In the genomic region with DNA sequence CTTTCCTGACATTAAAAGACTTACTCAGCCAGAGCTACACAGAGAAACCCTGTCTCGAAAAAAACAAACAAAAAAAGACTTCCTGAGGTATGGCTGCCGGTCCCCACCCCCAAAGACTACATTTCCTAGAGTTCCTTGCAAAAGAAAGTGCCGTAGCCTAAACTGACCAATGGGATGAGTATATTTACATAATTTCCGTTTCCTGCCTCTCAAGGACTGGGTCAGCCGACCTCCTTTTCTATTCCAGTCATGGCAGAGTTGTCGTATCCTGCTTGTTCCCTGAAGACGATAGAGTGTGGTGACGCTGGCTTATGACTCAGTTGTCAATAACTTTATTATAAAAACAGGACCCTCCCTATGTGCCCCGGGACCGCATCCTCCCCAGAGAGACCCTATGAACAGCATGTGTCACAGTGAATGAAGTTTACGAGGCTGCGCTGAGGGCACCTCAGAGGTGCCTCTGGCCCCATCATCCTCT, we compare ENCODE assay signal across 8 mouse cellular contexts. TPM values are rescaled to one million over a fixed set of nuclear protein-coding genes. Genes with fewer than 3 reads are reported as not detected.
DNase-seq lines count a peak whose midpoint lies in the region; ATAC-seq and TF ChIP-seq lines count a peak whose summit lies in the region.

No protein-coding gene starts in this region.

- peak overlapping the region; percentile 54 for H3K4me2 ChIP-seq in limb, embryonic 15.5 days
- peak overlapping the region; percentile 73 for H3K4me2 ChIP-seq in midbrain, embryonic 15.5 days

- no peak for TF ChIP-seq CTCF in spleen, adult 2 months (IDR thresholded peaks at IDR 0.05; ENCODE audit: extremely low read depth, insufficient read depth, insufficient read length, insufficient replicate concordance)
- TF ChIP-seq CTCF in testis, adult 2 months (IDR thresholded peaks at IDR 0.05; ENCODE audit: control insufficient read depth, insufficient read depth, insufficient replicate concordance, low read depth, low read length), result no peak

- H3K4me1 ChIP-seq in spleen, adult 2 months (ENCODE audit: control insufficient read depth, insufficient read depth, insufficient read length), result peaks cover 19% of the 10 kb centered on the region; the same call in 1 of the 2 replicates
- peaks cover 21% of the 10 kb centered on the region for H3K4me1 ChIP-seq in limb, embryonic 15.5 days
- peaks cover 12% of the 10 kb centered on the region for H3K4me1 ChIP-seq in midbrain, embryonic 15.5 days
- H3K4me1 ChIP-seq in testis, adult 2 months (ENCODE audit: control insufficient read depth, insufficient read depth, low read length), result no peaks in the 10 kb centered on the region

- peak overlapping the region; percentile 78 for H3K27ac ChIP-seq in spleen, adult 2 months (ENCODE audit: insufficient read depth, low read length)
- H3K27ac ChIP-seq in limb, embryonic 15.5 days, result peak overlapping the region; percentile 83
- H3K27ac ChIP-seq in midbrain, embryonic 15.5 days, result peak overlapping the region; percentile 81
- peak overlapping the region; percentile 26; the same call in 1 of the 2 replicates for H3K27ac ChIP-seq in testis, adult 2 months (ENCODE audit: control insufficient read depth, insufficient read depth, low read depth, low read length)

- 14% methylated on average over 12 of the region's 12 CpGs for WGBS in spleen, adult 2 months
- WGBS in limb, embryonic 15.5 days, result 23% methylated on average over 12 of the region's 12 CpGs
- 22% methylated on average over 12 of the region's 12 CpGs for WGBS in midbrain, embryonic 15.5 days

- peaks cover 17% of the 10 kb centered on the region for H3K36me3 ChIP-seq in spleen, adult 2 months (ENCODE audit: control insufficient read depth, insufficient read depth, low read length)
- H3K36me3 ChIP-seq in limb, embryonic 15.5 days, result peaks cover 42% of the 10 kb centered on the region
- H3K36me3 ChIP-seq in midbrain, embryonic 15.5 days (replicated peaks), result 0 out of 2 replicates have a peak, but pooled peaks cover 4% of the 10 kb centered on the region
- no peaks in the 10 kb centered on the region for H3K36me3 ChIP-seq in testis, adult 2 months (ENCODE audit: control insufficient read depth, insufficient read depth, low read length)

- peak; percentile 79 for ATAC-seq in limb, embryonic 15.5 days (ENCODE audit: insufficient number of reproducible peaks, low FRiP score, low TSS enrichment, low read depth)
- ATAC-seq in midbrain, embryonic 15.5 days (replicated peaks), result peak; percentile 88

- no peaks in the 10 kb centered on the region for H3K27me3 ChIP-seq in spleen, adult 2 months (ENCODE audit: control insufficient read depth, insufficient read depth, low read length)
- H3K27me3 ChIP-seq in limb, embryonic 15.5 days, result no peaks in the 10 kb centered on the region
- H3K27me3 ChIP-seq in midbrain, embryonic 15.5 days (replicated peaks), result no peaks in the 10 kb centered on the region
- H3K27me3 ChIP-seq in testis, adult 2 months (ENCODE audit: control insufficient read depth, insufficient read depth, low read length), result no peaks in the 10 kb centered on the region

- peak overlapping the region; percentile 46 for H3K4me3 ChIP-seq in spleen, adult 2 months (ENCODE audit: extremely low read depth, insufficient read depth, insufficient read length)
- peak overlapping the region; percentile 39 for H3K4me3 ChIP-seq in limb, embryonic 15.5 days
- H3K4me3 ChIP-seq in midbrain, embryonic 15.5 days, result peak overlapping the region; percentile 40
- H3K4me3 ChIP-seq in testis, adult 2 months (ENCODE audit: control insufficient read depth, low read depth, low read length), result no peak overlapping the region

- DNase-seq in spleen, adult 2 months (ENCODE audit: low read depth in 1 of 2, low spot score in 2 of 2), result peak; percentile 51 to 74
- no peak for DNase-seq in spleen, postnatal 14 days (ENCODE audit: low spot score in 2 of 2)
- peak; percentile 66 to 76 for DNase-seq in cerebellum, postnatal 25 days
- DNase-seq in heart, adult 8-10 months (ENCODE audit: low spot score), result peak; percentile 86
- peak; percentile 68 to 81 for DNase-seq in kidney, adult 8-10 months

- peak; percentile 55; the same call in 1 of the 2 replicates for TF ChIP-seq POLR2A in spleen, adult 2 months (IDR thresholded peaks at IDR 0.05; ENCODE audit: low read depth, low read length)
- no peak for TF ChIP-seq POLR2A in testis, adult 2 months (IDR thresholded peaks at IDR 0.05; ENCODE audit: control insufficient read depth, low read depth, low read length)

- H3K9me3 ChIP-seq in limb, embryonic 15.5 days, result no peaks in the 10 kb centered on the region
- no peaks in the 10 kb centered on the region for H3K9me3 ChIP-seq in midbrain, embryonic 15.5 days

- H3K9ac ChIP-seq in limb, embryonic 15.5 days, result peak overlapping the region; percentile 29; the same call in 1 of the 2 replicates
- H3K9ac ChIP-seq in midbrain, embryonic 15.5 days, result peak overlapping the region; percentile 41

RNA-seq across cellular contexts. Expression of gene Ticam1, which starts 7.4 kb away (rescaled TPM):
- 20.5 and 21.6 TPM in 2 replicates for polyA plus RNA-seq in spleen, adult 2 months (2012; rRNA removed)
- total RNA-seq in heart, adult 8-10 months (2022), result 1 to 10 TPM; 6.9 to 9.5 (median 8.1) TPM
- polyA plus RNA-seq in limb, embryonic 15.5 days (2015; fragmentation: Nextera tagmentation; extraction: Ambion mirVana), result 7.1 and 8.6 TPM in 2 replicates
- 1.2 and 1.5 TPM in 2 replicates for polyA plus RNA-seq in midbrain, embryonic 15.5 days (2015; fragmentation: Nextera tagmentation; extraction: Ambion mirVana)
- 3.4 and 3.7 TPM in 2 replicates for polyA plus RNA-seq in testis, adult 2 months (2012; rRNA removed)

RNA-seq across cellular contexts. Expression of gene Fem1a, which starts 12.6 kb away (rescaled TPM):
- 21.1 and 29.0 TPM in 2 replicates for polyA plus RNA-seq in spleen, adult 2 months (2012; rRNA removed)
- total RNA-seq in heart, adult 8-10 months (2022), result 100 to 1,000 TPM; 113 to 131 (median 128) TPM
- 14.9 and 19.7 TPM in 2 replicates for polyA plus RNA-seq in limb, embryonic 15.5 days (2015; fragmentation: Nextera tagmentation; extraction: Ambion mirVana)
- polyA plus RNA-seq in midbrain, embryonic 15.5 days (2015; fragmentation: Nextera tagmentation; extraction: Ambion mirVana), result 20.1 and 20.5 TPM in 2 replicates
- 5.7 and 7.0 TPM in 2 replicates for polyA plus RNA-seq in testis, adult 2 months (2012; rRNA removed)

RNA-seq across cellular contexts. Expression of gene Plin3, which starts 23.5 kb away (rescaled TPM):
- 13.4 and 17.3 TPM in 2 replicates for polyA plus RNA-seq in spleen, adult 2 months (2012; rRNA removed)
- total RNA-seq in heart, adult 8-10 months (2022), result 100 to 1,000 TPM; 172 to 233 (median 219) TPM
- 94.2 and 114 TPM in 2 replicates for polyA plus RNA-seq in limb, embryonic 15.5 days (2015; fragmentation: Nextera tagmentation; extraction: Ambion mirVana)
- polyA plus RNA-seq in midbrain, embryonic 15.5 days (2015; fragmentation: Nextera tagmentation; extraction: Ambion mirVana), result 12.0 and 13.3 TPM in 2 replicates
- 21.9 and 22.3 TPM in 2 replicates for polyA plus RNA-seq in testis, adult 2 months (2012; rRNA removed)

RNA-seq across cellular contexts. Expression of gene Arrdc5, which starts 30.9 kb away (rescaled TPM):
- 0.12 TPM in 1 of 2 replicates, not detected in the other for polyA plus RNA-seq in spleen, adult 2 months (2012; rRNA removed)
- under 1 TPM in 1 of 4 experiments, not detected in 3; 0.41 TPM for total RNA-seq in heart, adult 8-10 months (2022)
- polyA plus RNA-seq in limb, embryonic 15.5 days (2015; fragmentation: Nextera tagmentation; extraction: Ambion mirVana), result not detected in 2 replicates
- polyA plus RNA-seq in midbrain, embryonic 15.5 days (2015; fragmentation: Nextera tagmentation; extraction: Ambion mirVana), result not detected in 2 replicates
- polyA plus RNA-seq in testis, adult 2 months (2012; rRNA removed), result 274 and 296 TPM in 2 replicates

RNA-seq across cellular contexts. Expression of gene Uhrf1, which starts 33.9 kb away (rescaled TPM):
- 16.5 and 23.9 TPM in 2 replicates for polyA plus RNA-seq in spleen, adult 2 months (2012; rRNA removed)
- total RNA-seq in heart, adult 8-10 months (2022), result 1 to 10 TPM; 1.5 to 2.6 (median 2.2) TPM
- polyA plus RNA-seq in limb, embryonic 15.5 days (2015; fragmentation: Nextera tagmentation; extraction: Ambion mirVana), result 107 and 108 TPM in 2 replicates
- 19.2 and 20.8 TPM in 2 replicates for polyA plus RNA-seq in midbrain, embryonic 15.5 days (2015; fragmentation: Nextera tagmentation; extraction: Ambion mirVana)
- polyA plus RNA-seq in testis, adult 2 months (2012; rRNA removed), result 41.1 and 43.1 TPM in 2 replicates

Comparison
In these comparisons a context has a peak if more than half of its experiments do, and no peak if none do; other contexts are left out.
1. DNase-seq: peak in spleen, adult 2 months (2 of 2), cerebellum, postnatal 25 days (2 of 2), heart, adult 8-10 months (single experiment) and kidney, adult 8-10 months (2 of 2); none in spleen, postnatal 14 days (0 of 2).
2. H3K27ac ChIP-seq: peak in every context shown above with its lines; median percentile 83 in limb, embryonic 15.5 days; 81 in midbrain, embryonic 15.5 days; 78 in spleen, adult 2 months; 26 in testis, adult 2 months.